Mouse (Mus musculus) activated CD4-positive, CD25-positive, alpha-beta regulatory T cell (primary cell): ENCODE data around the gene Dcun1d3. TPM values are rescaled to one million over a fixed set of nuclear protein-coding genes. Genes with fewer than 3 reads are reported as not detected.

Experiments used
- polyA plus RNA-seq, 2 experiments: library from polyadenylated mRNA; unstranded; fragments of 100-300 nt; shearing (Covaris generic); gene quantifications; one replicate each; pipeline ENCODE4 v1.2.1; 2017

The Dcun1d3 gene
- polyA plus RNA-seq, result 10 to 100 TPM; 11.2 to 18.4 TPM

DNA sequence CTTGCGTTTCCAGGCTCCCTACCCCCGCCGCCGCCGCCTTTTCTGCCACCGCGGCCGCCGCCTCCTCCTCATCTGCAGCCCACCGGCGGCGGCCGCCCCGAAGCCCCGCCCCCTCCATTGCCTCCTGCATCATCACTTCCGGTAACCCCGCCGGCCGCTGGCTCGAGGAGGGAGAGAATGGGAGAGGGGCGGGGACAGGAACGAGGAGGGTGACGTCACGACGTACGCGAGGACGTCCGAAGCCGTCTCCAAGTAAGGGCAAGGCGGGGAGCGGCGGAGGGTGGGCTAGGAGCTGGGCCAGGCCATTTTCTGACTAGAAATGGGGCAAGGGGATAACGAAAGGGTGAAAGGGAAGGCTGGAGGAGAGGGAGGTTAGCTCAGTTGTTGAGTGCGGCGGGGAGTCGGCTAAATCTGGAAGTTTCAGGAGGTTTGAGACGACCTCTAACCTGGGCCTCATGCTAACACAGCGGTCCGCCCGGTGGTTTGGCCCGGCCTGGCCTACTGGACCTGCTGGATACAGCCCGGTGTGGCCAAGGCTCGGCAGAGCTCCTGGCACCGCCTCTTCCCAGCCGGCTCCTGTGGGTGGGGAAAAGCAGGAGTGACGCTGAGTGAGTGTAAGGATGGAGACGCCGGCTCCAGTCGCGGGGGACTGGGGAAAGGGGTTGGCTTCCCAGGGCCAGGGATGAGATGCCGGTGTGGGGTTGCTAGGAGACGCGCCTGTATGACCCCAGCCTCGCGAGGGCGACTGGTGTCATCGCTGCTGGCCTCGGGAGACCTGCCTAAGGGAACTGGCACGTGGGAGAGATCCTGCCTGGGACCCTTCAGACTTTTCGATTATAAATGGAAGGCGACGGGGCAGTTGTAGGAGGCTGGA is at the start of gene Dcun1d3, which contains the start of gene Lyrm1:
Gene Dcun1d3, minus strand, starts transcription at position 660 of the 874 bp plus-strand sequence.
Gene Lyrm1, plus strand, starts transcription at position 223 of the 874 bp plus-strand sequence.

Other genes with a start within 250 kb of the Dcun1d3 start
- under 1 TPM in 1 of 2 experiments, not detected in 1; 0.14 TPM for gene Acsm4, start 206.3 kb downstream of the Dcun1d3 start, polyA plus RNA-seq
- 10 to 100 TPM; 56.8 to 85.4 TPM for gene Thumpd1, start 175.5 kb downstream of the Dcun1d3 start, polyA plus RNA-seq
- gene Acsm3, start 135.4 kb downstream of the Dcun1d3 start, polyA plus RNA-seq, result under 1 TPM in 1 of 2 experiments, not detected in 1; 0.16 TPM
- 10 to 100 TPM; 31.1 to 71.1 TPM for gene Rexo5, start 102.3 kb downstream of the Dcun1d3 start, polyA plus RNA-seq
- gene Eri2, start 102.2 kb downstream of the Dcun1d3 start, polyA plus RNA-seq, result 10 to 100 TPM in 1 of 2 experiments, 1 to 10 TPM in 1; 9.4 to 11.5 TPM
- 10 to 100 TPM; 21.2 to 22.1 TPM for gene Lyrm1, start 437 bp downstream of the Dcun1d3 start, polyA plus RNA-seq
- gene Dnah3, start 199.0 kb upstream of the Dcun1d3 start, polyA plus RNA-seq, result under 1 TPM in 1 of 2 experiments, not detected in 1; 0.12 TPM
- 1 to 10 TPM; 3.7 to 6.5 TPM for gene Tmem159, start 206.1 kb upstream of the Dcun1d3 start, polyA plus RNA-seq
- under 1 TPM in 1 of 2 experiments, not detected in 1; 0.21 TPM for gene Zp2, start 249.0 kb upstream of the Dcun1d3 start, polyA plus RNA-seq